Mouse (Mus musculus): ENCODE measurements around the gene Samd14. TPM values are rescaled to one million over a fixed set of nuclear protein-coding genes. Genes with fewer than 3 reads are reported as not detected.

The Samd14 gene
- not detected for polyA plus RNA-seq (2017; shearing (Covaris generic))

GRCm38 (mm10) chr11:95009629-95010014 lies at the start of gene Samd14:
Samd14 (plus strand) TSS chr11:95009879.

GRCm38 (mm10) chr11:94967419-94967818 lies 42.3 kb upstream of the Samd14 start, which contains the start of gene Hils1:
Hils1 (plus strand) TSS chr11:94967593.

GRCm38 (mm10) chr11:94976199-94976598 lies 33.5 kb upstream of the Samd14 start, which contains the start of gene Sgca:
Sgca (minus strand) TSS chr11:94976327.

GRCm38 (mm10) chr11:94990749-94991577 lies 18.7 kb upstream of the Samd14 start, which contains the start of gene Ppp1r9b:
Ppp1r9b (plus strand) TSS chr11:94991035.

GRCm38 (mm10) chr11:95041139-95041609 lies 31.5 kb downstream of the Samd14 start, which contains the start of gene Pdk2:
Pdk2 (minus strand) TSS chr11:95041354.

Other genes with a start within 250 kb of the Samd14 start
- not detected for gene Tmem92, start 227.2 kb upstream of the Samd14 start, polyA plus RNA-seq (2017; shearing (Covaris generic))
- gene Col1a1, start 73.7 kb upstream of the Samd14 start, polyA plus RNA-seq (2017; shearing (Covaris generic)) = 0.06 TPM
- gene Hils1, start 42.3 kb upstream of the Samd14 start, polyA plus RNA-seq (2017; shearing (Covaris generic)) = not detected
- gene Sgca, start 33.6 kb upstream of the Samd14 start, polyA plus RNA-seq (2017; shearing (Covaris generic)) = not detected
- gene Ppp1r9b, start 18.8 kb upstream of the Samd14 start, polyA plus RNA-seq (2017; shearing (Covaris generic)) = 7.9 TPM
- 12.4 TPM for gene Pdk2, start 31.5 kb downstream of the Samd14 start, polyA plus RNA-seq (2017; shearing (Covaris generic))
- 2.3 TPM for gene Itga3, start 66.9 kb downstream of the Samd14 start, polyA plus RNA-seq (2017; shearing (Covaris generic))
- not detected for gene Dlx3, start 110.2 kb downstream of the Samd14 start, polyA plus RNA-seq (2017; shearing (Covaris generic))
- gene Dlx4, start 136.4 kb downstream of the Samd14 start, polyA plus RNA-seq (2017; shearing (Covaris generic)) = not detected

Data from naive thymus-derived CD4-positive, alpha-beta T cell, adult 5 months (primary cell).